Mouse (Mus musculus): ENCODE data around the gene Itprid2. TPM values are rescaled to one million over a fixed set of nuclear protein-coding genes. Genes with fewer than 3 reads are reported as not detected.

Gene Itprid2
- polyA plus RNA-seq, 1 experiment from 2014 or later: 19.4 TPM

Other genes starting within 250 kb of the Itprid2 start
- gene Neurod1, start 178.6 kb upstream of the Itprid2 start, polyA plus RNA-seq (2015; fragmentation: Nextera tagmentation; extraction: Ambion mirVana): 0.05 TPM in 1 of 2 replicates, not detected in the other
- 1.5 and 2.3 TPM in 2 replicates for gene Cerkl, start 178.6 kb upstream of the Itprid2 start, polyA plus RNA-seq (2015; fragmentation: Nextera tagmentation; extraction: Ambion mirVana)
- gene Ppp1r1c, start 72.4 kb downstream of the Itprid2 start, polyA plus RNA-seq (2015; fragmentation: Nextera tagmentation; extraction: Ambion mirVana): 0.14 and 0.31 TPM in 2 replicates

Measured in kidney, embryonic 15.5 days (tissue).